Mouse (Mus musculus): ENCODE data around the gene Filip1. TPM values are rescaled to one million over a fixed set of nuclear protein-coding genes. Genes with fewer than 3 reads are reported as not detected.

Gene Filip1
- polyA plus RNA-seq, 1 experiment from 2014 or later, result 1.8 TPM

- no peak for ATAC-seq (replicated peaks; ENCODE audit: low FRiP score)
- Histone ChIP-seq H3K27ac (ENCODE audit: low read depth, low read length) (no peak overlapping the region), H3K9ac (ENCODE audit: low read depth, low read length) (no peak overlapping the region), H3K27me3 (replicated peaks; ENCODE audit: control insufficient read depth, insufficient read depth, low read length) (no peaks in the 10 kb centered on the region), H3K4me1 (replicated peaks; ENCODE audit: control insufficient read depth, insufficient read depth, low read length) (no peaks in the 10 kb centered on the region), H3K4me3 (ENCODE audit: low read depth, low read length) (no peak overlapping the region), H3K36me3 (ENCODE audit: control insufficient read depth, insufficient read depth, low read length) (no peaks in the 10 kb centered on the region), H3K4me2 (no peak overlapping the region), H3K9me3 (ENCODE audit: control insufficient read depth, low read length) (no peaks in the 10 kb centered on the region)
- 67% methylated on average over 5 of the region's 5 CpGs for WGBS
- no peak for DNase-seq (ENCODE audit: low spot score)
These were observed 143.1 kb downstream of the Filip1 start for GRCm38 (mm10) chr9:79869512-79869911.

- H3K4me1 ChIP-seq (replicated peaks; ENCODE audit: control insufficient read depth, insufficient read depth, low read length), result no peaks in the 10 kb centered on the region
- H3K27me3 ChIP-seq (replicated peaks; ENCODE audit: control insufficient read depth, insufficient read depth, low read length), result no peaks in the 10 kb centered on the region
- H3K36me3 ChIP-seq (ENCODE audit: control insufficient read depth, insufficient read depth, low read length), result no peaks in the 10 kb centered on the region
- no peaks in the 10 kb centered on the region for H3K9me3 ChIP-seq (ENCODE audit: control insufficient read depth, low read length)
- no peak overlapping the region for H3K4me2 ChIP-seq
- no peak overlapping the region for H3K9ac ChIP-seq (ENCODE audit: low read depth, low read length)
- DNase-seq (ENCODE audit: low spot score), result no peak
- 61% methylated on average over 7 of the region's 7 CpGs for WGBS
- no peak overlapping the region for H3K4me3 ChIP-seq (ENCODE audit: low read depth, low read length)
- H3K27ac ChIP-seq (ENCODE audit: low read depth, low read length), result no peak overlapping the region
- no peak for ATAC-seq (replicated peaks; ENCODE audit: low FRiP score)
These were observed 146.7 kb downstream of the Filip1 start for GRCm38 (mm10) chr9:79865998-79866397.

GRCm38 (mm10) chr9:79862544-79862943, 150.1 kb downstream of the Filip1 start:
- no peak overlapping the region for H3K4me2 ChIP-seq
- H3K27me3 ChIP-seq (replicated peaks; ENCODE audit: control insufficient read depth, insufficient read depth, low read length), result no peaks in the 10 kb centered on the region
- H3K9me3 ChIP-seq (ENCODE audit: control insufficient read depth, low read length), result no peaks in the 10 kb centered on the region
- DNase-seq (ENCODE audit: low spot score) (no peak), ATAC-seq (replicated peaks; ENCODE audit: low FRiP score) (no peak)
- WGBS, result 60% methylated on average over 6 of the region's 6 CpGs
- H3K36me3 ChIP-seq (ENCODE audit: control insufficient read depth, insufficient read depth, low read length), result no peaks in the 10 kb centered on the region
- H3K4me3 ChIP-seq (ENCODE audit: low read depth, low read length), result no peak overlapping the region
- no peaks in the 10 kb centered on the region for H3K4me1 ChIP-seq (replicated peaks; ENCODE audit: control insufficient read depth, insufficient read depth, low read length)
- no peak overlapping the region for H3K27ac ChIP-seq (ENCODE audit: low read depth, low read length)
- no peak overlapping the region for H3K9ac ChIP-seq (ENCODE audit: low read depth, low read length)

- H3K4me1 ChIP-seq (replicated peaks; ENCODE audit: control insufficient read depth, insufficient read depth, low read length), result no peaks in the 10 kb centered on the region
- no peaks in the 10 kb centered on the region for H3K9me3 ChIP-seq (ENCODE audit: control insufficient read depth, low read length)
- H3K27ac ChIP-seq (ENCODE audit: low read depth, low read length), result no peak overlapping the region
- no peaks in the 10 kb centered on the region for H3K36me3 ChIP-seq (ENCODE audit: control insufficient read depth, insufficient read depth, low read length)
- no peak for DNase-seq (ENCODE audit: low spot score)
- H3K4me3 ChIP-seq (ENCODE audit: low read depth, low read length), result no peak overlapping the region
- H3K27me3 ChIP-seq (replicated peaks; ENCODE audit: control insufficient read depth, insufficient read depth, low read length), result no peaks in the 10 kb centered on the region
- H3K4me2 ChIP-seq, result no peak overlapping the region
- no peak overlapping the region for H3K9ac ChIP-seq (ENCODE audit: low read depth, low read length)
- no peak for ATAC-seq (replicated peaks; ENCODE audit: low FRiP score)
These were observed 165.6 kb downstream of the Filip1 start for GRCm38 (mm10) chr9:79847099-79847498.

- Histone ChIP-seq H3K36me3 (ENCODE audit: control insufficient read depth, insufficient read depth, low read length) (no peaks in the 10 kb centered on the region), H3K9me3 (ENCODE audit: control insufficient read depth, low read length) (no peaks in the 10 kb centered on the region), H3K4me2 (no peak overlapping the region), H3K4me1 (replicated peaks; ENCODE audit: control insufficient read depth, insufficient read depth, low read length) (no peaks in the 10 kb centered on the region), H3K27me3 (replicated peaks; ENCODE audit: control insufficient read depth, insufficient read depth, low read length) (no peaks in the 10 kb centered on the region), H3K4me3 (ENCODE audit: low read depth, low read length) (no peak overlapping the region), H3K27ac (ENCODE audit: low read depth, low read length) (no peak overlapping the region), H3K9ac (ENCODE audit: low read depth, low read length) (no peak overlapping the region)
- ATAC-seq (replicated peaks; ENCODE audit: low FRiP score) (no peak), DNase-seq (ENCODE audit: low spot score) (no peak)
- WGBS, result 74% methylated on average over 6 of the region's 6 CpGs
These were observed 170.0 kb downstream of the Filip1 start for GRCm38 (mm10) chr9:79842615-79843014.

- H3K27ac ChIP-seq (ENCODE audit: low read depth, low read length), result no peak overlapping the region
- no peaks in the 10 kb centered on the region for H3K36me3 ChIP-seq (ENCODE audit: control insufficient read depth, insufficient read depth, low read length)
- ATAC-seq (replicated peaks; ENCODE audit: low FRiP score) (no peak), DNase-seq (ENCODE audit: low spot score) (no peak)
- no peaks in the 10 kb centered on the region for H3K9me3 ChIP-seq (ENCODE audit: control insufficient read depth, low read length)
- H3K4me3 ChIP-seq (ENCODE audit: low read depth, low read length), result no peak overlapping the region
- H3K4me2 ChIP-seq, result no peak overlapping the region
- H3K9ac ChIP-seq (ENCODE audit: low read depth, low read length), result no peak overlapping the region
- H3K27me3 ChIP-seq (replicated peaks; ENCODE audit: control insufficient read depth, insufficient read depth, low read length), result no peaks in the 10 kb centered on the region
- no peaks in the 10 kb centered on the region for H3K4me1 ChIP-seq (replicated peaks; ENCODE audit: control insufficient read depth, insufficient read depth, low read length)
These were observed 170.6 kb downstream of the Filip1 start for GRCm38 (mm10) chr9:79842028-79842427.

GRCm38 (mm10) chr9:79831294-79831693, 181.4 kb downstream of the Filip1 start:
- H3K4me1 ChIP-seq (replicated peaks; ENCODE audit: control insufficient read depth, insufficient read depth, low read length), result no peaks in the 10 kb centered on the region
- DNase-seq (ENCODE audit: low spot score), result no peak
- no peak overlapping the region for H3K9ac ChIP-seq (ENCODE audit: low read depth, low read length)
- no peaks in the 10 kb centered on the region for H3K36me3 ChIP-seq (ENCODE audit: control insufficient read depth, insufficient read depth, low read length)
- WGBS, result 83% methylated on average over 1 of the region's 1 CpGs
- H3K4me2 ChIP-seq, result no peak overlapping the region
- no peaks in the 10 kb centered on the region for H3K9me3 ChIP-seq (ENCODE audit: control insufficient read depth, low read length)
- H3K27ac ChIP-seq (ENCODE audit: low read depth, low read length), result no peak overlapping the region
- no peak for ATAC-seq (replicated peaks; ENCODE audit: low FRiP score)
- H3K4me3 ChIP-seq (ENCODE audit: low read depth, low read length), result no peak overlapping the region
- H3K27me3 ChIP-seq (replicated peaks; ENCODE audit: control insufficient read depth, insufficient read depth, low read length), result no peaks in the 10 kb centered on the region

- Histone ChIP-seq H3K27me3 (replicated peaks; ENCODE audit: control insufficient read depth, insufficient read depth, low read length) (no peaks in the 10 kb centered on the region), H3K4me1 (replicated peaks; ENCODE audit: control insufficient read depth, insufficient read depth, low read length) (no peaks in the 10 kb centered on the region), H3K9me3 (ENCODE audit: control insufficient read depth, low read length) (no peaks in the 10 kb centered on the region), H3K4me2 (no peak overlapping the region), H3K36me3 (ENCODE audit: control insufficient read depth, insufficient read depth, low read length) (no peaks in the 10 kb centered on the region), H3K4me3 (ENCODE audit: low read depth, low read length) (no peak overlapping the region), H3K9ac (ENCODE audit: low read depth, low read length) (no peak overlapping the region), H3K27ac (ENCODE audit: low read depth, low read length) (no peak overlapping the region)
- DNase-seq (ENCODE audit: low spot score), result no peak
- no peak for ATAC-seq (replicated peaks; ENCODE audit: low FRiP score)
- 51% methylated on average over 4 of the region's 4 CpGs for WGBS
These were observed 181.8 kb downstream of the Filip1 start for GRCm38 (mm10) chr9:79830874-79831273.

GRCm38 (mm10) chr9:79829842-79830800, 182.5 kb downstream of the Filip1 start:
- Histone ChIP-seq H3K4me3 (ENCODE audit: low read depth, low read length) (no peak overlapping the region), H3K9me3 (ENCODE audit: control insufficient read depth, low read length) (no peaks in the 10 kb centered on the region), H3K4me1 (replicated peaks; ENCODE audit: control insufficient read depth, insufficient read depth, low read length) (no peaks in the 10 kb centered on the region), H3K4me2 (no peak overlapping the region), H3K27ac (ENCODE audit: low read depth, low read length) (no peak overlapping the region), H3K36me3 (ENCODE audit: control insufficient read depth, insufficient read depth, low read length) (no peaks in the 10 kb centered on the region), H3K9ac (ENCODE audit: low read depth, low read length) (no peak overlapping the region), H3K27me3 (replicated peaks; ENCODE audit: control insufficient read depth, insufficient read depth, low read length) (no peaks in the 10 kb centered on the region)
- 76% methylated on average over 23 of the region's 23 CpGs for WGBS
- DNase-seq (ENCODE audit: low spot score) (no peak), ATAC-seq (replicated peaks; ENCODE audit: low FRiP score) (no peak)

All from liver, embryonic 11.5 days (tissue).